Mouse (Mus musculus) megakaryocyte, adult 5-6 weeks (primary cell): ENCODE measurements around the gene ccdc198. TPM values are rescaled to one million over a fixed set of nuclear protein-coding genes. Genes with fewer than 3 reads are reported as not detected.
A peak's percentile ranks its signal among the peaks of the same experiment; 100 is the strongest.
"Not testable (repeated sequence)": the region's sequence is repeated elsewhere in the genome, so short reads cannot be mapped to it uniquely, and the experiment has no call there.

Experiments used
- ATAC-seq: 2 replicates; pipeline ENCODE4 v1.8.0; 2016; ENCODE audit warnings: mild to moderate bottlenecking, inconsistent platforms; ENCODE audit not compliant: poor library complexity, severe bottlenecking
- total RNA-seq, 2 experiments: library from RNA; stranded (forward) in 1 of 2; stranded (reverse) in 1 of 2; fragments of 153-499, 151-499 nt in 1 of 2; fragments of 221-1000, 200-1000 nt in 1 of 2; gene quantifications; 2 replicates each; pipeline versions ENCODE4 v1.2.3 to v1.2.4; 2015 to 2017

ccdc198 gene
- total RNA-seq (2015), result not detected in 2 replicates
- not detected in 2 replicates for total RNA-seq (2017)

GRCm38 (mm10) chr14:49245126-49245714 is at the start of gene ccdc198:
ccdc198 (minus strand) TSS chr14:49245474.
- ATAC-seq, result no peak

GRCm38 (mm10) chr14:49293802-49294449 is 48.7 kb upstream of the ccdc198 start:
- no peak for ATAC-seq

- ATAC-seq, result no peak
Measured at GRCm38 (mm10) chr14:49290029-49290745, 44.9 kb upstream of the ccdc198 start.

- no peak for ATAC-seq
Measured at GRCm38 (mm10) chr14:49283784-49284655, 38.7 kb upstream of the ccdc198 start.

GRCm38 (mm10) chr14:49278880-49279279 is 33.6 kb upstream of the ccdc198 start:
- no peak for ATAC-seq

- not testable (repeated sequence) for ATAC-seq
Measured at GRCm38 (mm10) chr14:49278479-49278878, 33.2 kb upstream of the ccdc198 start.

GRCm38 (mm10) chr14:49277642-49278041 is 32.4 kb upstream of the ccdc198 start:
- no peak for ATAC-seq

- ATAC-seq, result no peak
Measured at GRCm38 (mm10) chr14:49275376-49275775, 30.1 kb upstream of the ccdc198 start.

- no peak for ATAC-seq
Measured at GRCm38 (mm10) chr14:49265286-49266002, 20.2 kb upstream of the ccdc198 start.

GRCm38 (mm10) chr14:49241522-49241921 is 3.8 kb downstream of the ccdc198 start:
- ATAC-seq, result no peak

- ATAC-seq, result peak; percentile 35; the same call in 1 of the 2 replicates
Measured at GRCm38 (mm10) chr14:49238206-49238605, 7.1 kb downstream of the ccdc198 start.

GRCm38 (mm10) chr14:49234788-49235515 is 10.3 kb downstream of the ccdc198 start:
- ATAC-seq, result peak; percentile 75

GRCm38 (mm10) chr14:49231845-49232244 is 13.4 kb downstream of the ccdc198 start:
- ATAC-seq, result no peak

- no peak for ATAC-seq
Measured at GRCm38 (mm10) chr14:49226986-49227385, 18.3 kb downstream of the ccdc198 start.

GRCm38 (mm10) chr14:49226471-49226870 is 18.8 kb downstream of the ccdc198 start:
- no peak for ATAC-seq

GRCm38 (mm10) chr14:49221771-49222170 is 23.5 kb downstream of the ccdc198 start:
- ATAC-seq, result no peak

- ATAC-seq, result not testable (repeated sequence)
Measured at GRCm38 (mm10) chr14:49219466-49220022, 25.7 kb downstream of the ccdc198 start.

- ATAC-seq, result no peak
Measured at GRCm38 (mm10) chr14:49218677-49219076, 26.6 kb downstream of the ccdc198 start.

- not testable (repeated sequence) for ATAC-seq
Measured at GRCm38 (mm10) chr14:49210215-49210614, 35.1 kb downstream of the ccdc198 start.
